Mouse (Mus musculus) hindbrain, embryonic 10.5 days (tissue): Measurements from ENCODE around the gene Wipf1. TPM values are rescaled to one million over a fixed set of nuclear protein-coding genes. Genes with fewer than 3 reads are reported as not detected.
"Not testable (repeated sequence)": the region's sequence is repeated elsewhere in the genome, so short reads cannot be mapped to it uniquely, and the experiment has no call there.

ENCODE experiments used
- DNase-seq: peaks from one replicate; pipeline ENCODE4 v3.0.0-alpha.2; 2017; ENCODE audit warnings: low spot score
- H3K27ac ChIP-seq: fragments of 300-500 bp; sonication (generic); 2 replicates; pipeline ENCODE4 v1.5.1; 2016; ENCODE audit warnings: mild to moderate bottlenecking, moderate library complexity
- H3K27me3 ChIP-seq: fragments of 300-500 bp; sonication (generic); 2 replicates; pipeline ENCODE4 v1.6.1; 2016; ENCODE audit warnings: mild to moderate bottlenecking; ENCODE audit not compliant: poor library complexity, insufficient read depth, severe bottlenecking
- H3K36me3 ChIP-seq: fragments of 300-500 bp; sonication (generic); 2 replicates; pipeline ENCODE4 v1.6.1; 2016; ENCODE audit warnings: mild to moderate bottlenecking, moderate library complexity
- H3K4me1 ChIP-seq: fragments of 300-500 bp; sonication (generic); replicated peaks from 2 replicates; pipeline ENCODE4 v1.6.1; 2016; ENCODE audit warnings: mild to moderate bottlenecking
- H3K4me3 ChIP-seq: fragments of 300-500 bp; sonication (generic); 2 replicates; pipeline ENCODE4 v1.5.1; 2016; ENCODE audit warnings: mild to moderate bottlenecking, moderate library complexity
- H3K9me3 ChIP-seq: fragments of 300-500 bp; sonication (generic); 2 replicates; pipeline ENCODE4 v1.6.1; 2016; ENCODE audit warnings: mild to moderate bottlenecking, moderate library complexity
- WGBS: fragments of 180-500 bp; shearing (Covaris S2); methylation state at CpG from one replicate; pipeline ENCODE4 v1.1.7; 2016; 5-methylcytosine and 5-hydroxymethylcytosine counted together
- polyA plus RNA-seq: library from polyadenylated mRNA; unstranded; fragments of >200 nt; fragmentation: Nextera tagmentation; extraction: Ambion mirVana; gene quantifications from 2 replicates; pipeline ENCODE4 v1.2.1, GENCODE M21; 2016

The Wipf1 gene
- polyA plus RNA-seq, 1 experiment from 2014 or later, result 8.6 TPM

DNA sequence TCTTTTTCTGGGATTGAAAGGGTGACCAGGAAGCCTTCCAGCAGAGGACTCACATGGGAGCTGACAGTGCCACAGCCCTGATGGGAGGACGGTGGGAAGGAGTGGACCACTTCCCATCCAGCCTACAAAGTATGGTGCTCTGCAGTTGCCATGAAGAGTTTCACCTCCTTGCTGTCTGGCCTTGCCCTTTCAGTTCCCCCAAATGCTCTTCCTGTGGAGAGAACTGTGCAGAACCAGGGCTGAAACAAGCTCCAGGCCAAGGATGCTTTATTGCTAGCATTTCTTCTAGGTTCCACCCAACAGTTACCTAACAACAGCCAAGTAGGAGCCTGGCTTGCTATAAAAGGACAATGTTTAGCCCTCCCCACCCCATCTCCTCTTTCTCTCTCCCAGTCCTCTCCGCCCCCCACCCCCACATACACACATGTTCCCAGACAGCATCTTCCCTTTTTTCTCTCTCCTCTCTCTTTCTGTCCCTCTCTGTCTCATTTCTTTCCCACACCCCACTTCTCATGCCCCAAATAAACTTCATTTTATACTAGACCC lies 16.3 kb downstream of the Wipf1 start:
- Histone ChIP-seq H3K4me1 (peaks cover 16% of the 10 kb centered on the region), H3K27me3 (no peaks in the 10 kb centered on the region), H3K9me3 (no peaks in the 10 kb centered on the region), H3K36me3 (peaks cover 11% of the 10 kb centered on the region; the same call in 1 of the 2 replicates), H3K27ac (no peak overlapping the region), H3K4me3 (no peak overlapping the region)
- WGBS, result 88% methylated on average over 2 of the region's 2 CpGs
- DNase-seq, result no peak

DNA sequence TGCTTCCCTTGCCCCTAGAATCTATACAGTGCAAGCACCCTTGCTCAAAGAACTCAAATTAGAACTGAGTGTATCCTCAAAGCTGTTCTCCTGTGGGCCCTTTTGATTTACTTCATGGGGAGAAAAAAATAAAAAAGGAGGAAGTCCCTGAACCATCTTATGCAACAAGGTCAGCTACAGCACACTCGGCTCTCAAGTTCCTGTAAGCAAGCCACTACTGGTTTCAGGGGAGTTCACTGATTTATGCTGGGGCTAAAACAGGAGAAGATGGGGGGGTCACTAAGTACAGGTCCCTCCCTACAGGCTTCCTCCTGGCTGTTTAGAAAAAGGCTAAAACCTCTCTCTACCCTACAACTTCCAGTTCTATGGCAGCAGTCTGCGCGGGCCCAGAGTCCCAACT lies 17.5 kb downstream of the Wipf1 start:
- Histone ChIP-seq H3K27me3 (no peaks in the 10 kb centered on the region), H3K4me3 (no peak overlapping the region), H3K36me3 (peaks cover 11% of the 10 kb centered on the region; the same call in 1 of the 2 replicates), H3K9me3 (no peaks in the 10 kb centered on the region), H3K4me1 (peaks cover 22% of the 10 kb centered on the region), H3K27ac (no peak overlapping the region)
- WGBS, result 91% methylated on average over 3 of the region's 3 CpGs
- no peak for DNase-seq

DNA sequence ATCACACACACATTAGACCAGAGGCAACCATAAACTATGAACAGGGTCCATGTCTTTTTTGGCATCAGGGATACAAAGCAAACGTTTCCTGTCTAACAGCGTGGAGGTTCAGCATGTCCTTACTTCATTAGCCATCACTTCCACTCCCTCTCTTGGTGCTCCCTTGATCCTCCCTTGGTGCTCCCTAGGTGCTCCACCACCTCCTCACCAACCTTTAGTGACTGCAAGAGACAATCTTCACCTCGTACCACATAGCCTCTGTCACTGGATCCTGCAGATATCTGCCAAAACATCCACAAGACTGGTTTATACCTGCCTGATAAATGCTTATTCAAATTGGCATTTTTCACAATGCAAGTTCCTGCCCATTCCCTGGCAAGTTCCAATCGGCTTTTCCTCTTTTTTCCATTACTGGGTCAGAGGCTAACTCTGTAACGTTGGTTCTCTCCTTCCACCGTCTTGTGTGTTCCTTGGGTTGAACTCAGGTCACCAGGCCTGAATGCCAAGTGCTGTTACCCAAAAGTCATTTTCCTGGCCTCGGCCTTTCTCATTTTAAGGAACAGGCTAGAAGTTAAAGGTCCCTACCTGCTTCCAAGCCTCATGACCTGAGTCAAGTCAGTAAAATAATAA lies 18.7 kb downstream of the Wipf1 start:
- Histone ChIP-seq H3K4me1 (peaks cover 22% of the 10 kb centered on the region), H3K27me3 (no peaks in the 10 kb centered on the region), H3K4me3 (no peak overlapping the region), H3K9me3 (no peaks in the 10 kb centered on the region), H3K27ac (no peak overlapping the region), H3K36me3 (0 out of 2 replicates have a peak, but pooled peaks cover 4% of the 10 kb centered on the region)
- DNase-seq, result no peak
- 85% methylated on average over 7 of the region's 7 CpGs for WGBS

DNA sequence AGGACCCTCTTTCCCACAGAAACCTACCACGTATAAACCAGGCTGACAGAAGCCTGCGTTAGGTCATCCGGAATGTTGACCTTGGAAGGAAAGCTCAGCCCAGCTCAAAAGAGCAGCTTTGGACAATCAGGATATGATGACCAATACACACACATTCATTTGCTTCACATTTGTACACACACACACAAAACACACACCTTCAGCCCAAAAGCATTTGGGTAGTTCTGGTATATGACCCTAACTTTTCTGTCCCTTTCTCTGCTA lies 19.6 kb downstream of the Wipf1 start:
- DNase-seq, result no peak
- WGBS, result 77% methylated on average over 3 of the region's 3 CpGs
- no peak overlapping the region for H3K4me3 ChIP-seq
- H3K27me3 ChIP-seq, result no peaks in the 10 kb centered on the region
- H3K9me3 ChIP-seq, result no peaks in the 10 kb centered on the region
- H3K4me1 ChIP-seq, result peaks cover 22% of the 10 kb centered on the region
- H3K27ac ChIP-seq, result peak overlapping the region; percentile 9
- 0 out of 2 replicates have a peak, but pooled peaks cover 4% of the 10 kb centered on the region for H3K36me3 ChIP-seq

DNA sequence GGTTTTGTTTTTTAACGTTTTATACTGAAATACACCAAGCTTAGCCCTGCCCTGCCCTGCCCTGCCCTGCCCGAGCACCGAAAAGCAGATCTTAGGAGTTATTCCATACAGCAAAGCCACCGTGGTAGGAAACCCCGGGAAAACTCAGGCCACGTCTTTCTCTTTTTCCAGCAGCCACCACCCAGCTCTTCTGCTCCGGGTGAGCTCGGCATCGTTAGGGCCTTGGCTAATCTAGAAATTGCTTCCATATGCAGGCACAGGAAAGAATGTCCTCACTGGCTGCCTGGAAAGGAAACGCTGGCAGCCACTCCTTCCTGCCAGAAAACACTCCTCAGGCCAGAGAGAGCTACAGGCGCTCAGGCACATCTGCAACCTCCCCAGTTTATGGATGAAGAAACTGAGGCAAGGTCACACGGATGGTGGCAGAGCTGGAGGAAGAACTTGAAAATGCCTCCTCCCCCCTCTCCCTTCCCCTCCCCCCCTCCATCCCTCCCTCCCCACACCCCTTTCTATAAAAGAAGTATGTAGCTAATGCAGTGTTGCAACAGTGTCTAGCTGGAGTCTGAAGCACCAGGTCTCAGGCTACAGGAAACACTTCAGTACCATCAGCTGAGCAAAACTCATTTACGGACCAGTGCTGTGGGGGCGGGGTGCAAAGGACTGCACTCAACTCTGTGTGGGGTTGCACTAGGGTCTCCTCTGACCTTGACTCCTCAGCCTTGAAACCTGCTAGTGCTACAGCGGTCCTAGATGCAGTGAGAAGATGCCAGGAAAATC lies 20.1 kb downstream of the Wipf1 start:
- Histone ChIP-seq H3K9me3 (no peaks in the 10 kb centered on the region), H3K36me3 (0 out of 2 replicates have a peak, but pooled peaks cover 4% of the 10 kb centered on the region), H3K27me3 (no peaks in the 10 kb centered on the region), H3K4me3 (no peak overlapping the region), H3K4me1 (peaks cover 27% of the 10 kb centered on the region), H3K27ac (peak overlapping the region; percentile 9)
- no peak for DNase-seq
- 70% methylated on average over 15 of the region's 15 CpGs for WGBS

DNA sequence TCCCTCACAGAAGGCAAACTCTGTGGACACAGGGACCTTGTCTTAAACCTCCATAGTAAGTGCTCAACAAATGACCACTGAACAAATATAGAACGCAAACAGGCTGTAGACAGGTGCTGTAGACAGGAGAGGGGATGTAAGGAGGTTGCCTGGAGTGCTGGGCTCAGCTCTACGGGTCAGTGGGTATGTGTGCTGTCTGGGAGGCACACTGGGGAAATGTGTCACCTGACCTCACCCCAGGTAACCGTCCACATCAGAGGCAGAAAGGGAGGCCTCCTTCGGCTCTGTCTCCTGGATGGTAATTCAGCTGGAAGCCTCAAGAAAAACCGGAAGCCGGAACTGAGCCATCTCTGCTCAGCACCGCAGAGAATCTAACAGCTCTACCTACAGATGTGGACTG lies 21.6 kb downstream of the Wipf1 start:
- DNase-seq, result no peak
- Histone ChIP-seq H3K4me3 (no peak overlapping the region), H3K27me3 (no peaks in the 10 kb centered on the region), H3K36me3 (0 out of 2 replicates have a peak, but pooled peaks cover 8% of the 10 kb centered on the region), H3K27ac (no peak overlapping the region), H3K4me1 (peaks cover 28% of the 10 kb centered on the region), H3K9me3 (no peaks in the 10 kb centered on the region)
- 74% methylated on average over 7 of the region's 7 CpGs for WGBS

DNA sequence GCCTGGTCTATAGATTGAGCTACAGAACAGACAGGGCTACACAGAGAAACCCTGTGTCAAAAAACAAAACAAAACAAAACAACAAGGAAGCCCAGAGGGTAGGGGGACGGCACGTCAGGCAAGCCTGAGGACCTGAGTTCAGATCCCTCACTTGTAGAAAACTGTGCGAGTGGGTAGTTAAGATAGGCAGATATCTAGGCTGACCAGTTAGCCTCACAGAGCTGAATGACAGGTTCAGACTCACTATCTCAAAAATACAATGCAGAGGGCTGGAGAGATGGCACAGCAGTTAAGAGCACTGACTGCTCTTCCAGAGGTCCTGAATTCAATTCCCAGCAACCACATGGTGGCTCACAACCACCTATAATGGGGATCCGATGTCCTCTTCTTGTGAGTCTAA lies 23.2 kb downstream of the Wipf1 start:
- not testable (repeated sequence) for H3K36me3 ChIP-seq, H3K27ac ChIP-seq, H3K4me3 ChIP-seq, DNase-seq, H3K27me3 ChIP-seq, H3K9me3 ChIP-seq
- peaks cover 28% of the 10 kb centered on the region for H3K4me1 ChIP-seq
- WGBS, result 96% methylated on average over 4 of the region's 4 CpGs

DNA sequence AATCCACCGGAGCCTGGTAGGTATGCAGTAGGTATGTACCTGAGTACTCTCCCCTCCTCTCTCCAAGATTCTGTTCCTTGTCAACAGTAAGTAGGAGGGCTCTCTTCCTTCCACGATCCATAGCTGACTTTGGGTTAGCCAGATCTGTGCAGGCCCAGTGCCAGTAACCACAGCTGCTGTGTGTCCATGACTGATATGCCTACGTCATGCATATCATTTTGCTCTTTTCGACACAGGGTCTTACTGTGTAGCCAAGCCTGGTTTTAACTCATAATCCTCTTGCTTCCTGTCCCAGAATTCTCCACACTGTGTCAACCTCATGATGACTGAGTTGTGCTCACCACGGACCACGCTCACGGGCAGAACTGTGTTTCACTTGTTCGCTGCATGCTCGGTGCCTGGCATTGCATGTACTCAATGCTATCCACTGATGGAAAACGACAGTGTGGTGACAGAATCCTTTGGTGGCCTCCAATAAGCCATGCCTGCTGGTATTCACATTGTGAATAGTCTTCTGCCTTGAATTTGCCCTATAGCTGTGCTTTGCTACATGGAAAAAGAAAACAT lies 26.6 kb downstream of the Wipf1 start:
- H3K36me3 ChIP-seq, result 0 out of 2 replicates have a peak, but pooled peaks cover 9% of the 10 kb centered on the region
- no peaks in the 10 kb centered on the region for H3K27me3 ChIP-seq
- no peak overlapping the region for H3K4me3 ChIP-seq
- no peaks in the 10 kb centered on the region for H3K9me3 ChIP-seq
- H3K27ac ChIP-seq, result no peak overlapping the region
- DNase-seq, result no peak
- WGBS, result 94% methylated on average over 10 of the region's 10 CpGs
- 0 out of 2 replicates have a peak, but pooled peaks cover 9% of the 10 kb centered on the region for H3K4me1 ChIP-seq

DNA sequence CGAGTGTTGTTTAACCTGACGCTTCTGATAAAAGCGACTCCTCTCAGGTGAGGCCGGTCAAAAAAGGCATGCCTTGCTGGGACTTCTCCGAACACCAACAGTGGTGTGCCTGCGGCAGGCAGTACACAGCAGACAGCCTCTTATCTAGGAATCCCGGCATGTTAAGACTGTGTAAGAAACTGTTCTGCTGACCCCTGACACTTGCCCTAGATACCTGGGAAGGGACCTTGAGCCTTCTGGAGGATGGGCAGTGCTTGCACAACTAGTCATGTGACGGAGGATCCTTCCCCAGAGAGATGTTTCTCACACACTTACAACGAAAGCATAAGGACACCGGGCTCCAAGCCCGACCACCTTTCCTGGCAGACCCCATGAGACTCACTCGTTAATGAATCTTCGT lies 28.7 kb downstream of the Wipf1 start:
- WGBS, result 85% methylated on average over 13 of the region's 13 CpGs

DNA sequence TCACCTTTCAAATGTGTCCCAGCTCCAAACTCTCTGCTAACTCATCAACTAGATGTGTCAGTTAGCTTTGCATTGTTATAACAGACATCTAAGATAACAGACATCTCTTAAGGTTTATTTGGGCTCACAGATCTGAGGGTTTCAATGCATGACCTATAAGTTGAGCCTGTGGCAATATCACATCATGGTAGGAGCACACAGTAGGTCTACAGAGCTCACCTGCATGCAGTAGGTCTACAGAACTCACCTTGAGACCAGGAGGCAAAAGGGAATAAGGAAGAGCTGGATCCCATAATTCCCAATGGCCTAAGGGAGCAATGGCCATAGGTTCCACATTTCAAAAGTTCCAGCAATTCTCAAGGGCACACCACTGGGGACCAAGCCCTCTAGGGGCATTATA lies 31.2 kb downstream of the Wipf1 start:
- H3K4me1 ChIP-seq, result peaks cover 14% of the 10 kb centered on the region
- H3K4me3 ChIP-seq, result no peak overlapping the region
- DNase-seq, result no peak
- 0 out of 2 replicates have a peak, but pooled peaks cover 5% of the 10 kb centered on the region for H3K36me3 ChIP-seq
- no peaks in the 10 kb centered on the region for H3K9me3 ChIP-seq
- no peak overlapping the region for H3K27ac ChIP-seq
- H3K27me3 ChIP-seq, result no peaks in the 10 kb centered on the region

More for the DNA sequence above, 28.7 kb downstream of the Wipf1 start:
- no peaks in the 10 kb centered on the region for H3K27me3 ChIP-seq
- H3K27ac ChIP-seq, result no peak overlapping the region
- 0 out of 2 replicates have a peak, but pooled peaks cover 5% of the 10 kb centered on the region for H3K36me3 ChIP-seq
- no peaks in the 10 kb centered on the region for H3K9me3 ChIP-seq
- no peak overlapping the region for H3K4me3 ChIP-seq
- peaks cover 17% of the 10 kb centered on the region for H3K4me1 ChIP-seq
- no peak for DNase-seq

DNA sequence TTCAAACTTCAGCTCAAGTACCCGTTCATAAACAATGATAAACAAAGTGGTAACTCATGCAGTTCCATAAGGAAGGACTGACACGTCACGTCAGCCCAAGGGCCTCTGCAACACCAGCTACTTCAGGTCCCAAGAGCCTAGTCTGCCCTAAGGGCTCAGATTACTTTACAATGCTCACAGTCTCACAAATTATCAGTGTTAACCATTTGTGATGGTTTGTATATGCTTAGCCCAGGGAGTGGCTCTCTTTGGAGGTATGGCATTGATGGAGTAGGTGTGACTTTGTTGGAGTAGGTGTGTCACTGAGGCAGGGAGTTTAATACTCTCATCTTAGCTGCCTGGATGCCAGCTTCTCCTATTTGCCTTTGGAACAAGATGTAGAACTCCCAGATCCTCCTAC lies 32.0 kb downstream of the Wipf1 start:
- DNase-seq, result no peak
- H3K4me3 ChIP-seq, result no peak overlapping the region
- WGBS, result 75% methylated on average over 3 of the region's 3 CpGs

DNA sequence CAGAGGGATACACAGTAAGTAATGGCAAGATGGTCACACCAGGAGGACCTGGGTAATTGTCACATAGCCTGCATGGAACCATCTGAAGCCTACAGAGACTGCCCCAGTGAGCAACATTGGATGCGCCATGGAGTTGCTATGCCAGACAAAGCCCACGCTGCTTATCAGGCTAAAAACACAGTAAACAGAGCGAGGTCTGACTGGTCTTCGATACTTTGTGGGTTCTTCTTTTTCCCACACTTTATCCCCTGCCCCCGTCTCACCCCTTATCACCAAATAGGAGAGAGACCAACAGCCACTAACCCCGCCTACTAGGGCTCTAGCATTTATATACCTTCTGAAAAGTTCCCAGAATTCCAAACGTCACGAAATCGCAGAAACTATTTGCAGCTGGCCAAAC lies 32.6 kb downstream of the Wipf1 start:
- DNase-seq, result no peak
- H3K27ac ChIP-seq, result no peak overlapping the region
- H3K4me1 ChIP-seq, result peaks cover 16% of the 10 kb centered on the region
- 94% methylated on average over 9 of the region's 9 CpGs for WGBS
- H3K36me3 ChIP-seq, result no peaks in the 10 kb centered on the region
- H3K9me3 ChIP-seq, result no peaks in the 10 kb centered on the region
- no peaks in the 10 kb centered on the region for H3K27me3 ChIP-seq
- H3K4me3 ChIP-seq, result no peak overlapping the region

More for the DNA sequence above, 32.0 kb downstream of the Wipf1 start:
- Histone ChIP-seq H3K27me3 (no peaks in the 10 kb centered on the region), H3K9me3 (no peaks in the 10 kb centered on the region), H3K36me3 (no peaks in the 10 kb centered on the region), H3K27ac (no peak overlapping the region), H3K4me1 (peaks cover 14% of the 10 kb centered on the region)

DNA sequence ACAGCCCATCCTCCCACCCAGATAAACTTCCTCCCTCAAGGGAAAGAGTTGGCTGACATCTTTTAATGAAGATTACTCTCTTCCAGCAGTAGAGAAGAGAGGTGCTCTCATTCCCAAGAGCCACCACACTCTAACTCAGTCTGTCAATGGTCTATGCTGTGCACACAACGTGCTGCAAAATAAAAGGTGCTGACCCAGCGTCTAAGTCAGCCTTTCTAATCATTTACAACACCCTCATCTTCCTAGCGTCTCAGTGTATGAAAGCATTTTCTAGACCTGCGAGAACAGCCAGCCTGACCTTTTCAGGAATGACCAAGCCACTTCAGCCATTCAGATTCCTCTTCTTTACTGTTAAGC lies 33.2 kb downstream of the Wipf1 start:
- H3K4me3 ChIP-seq, result no peak overlapping the region
- DNase-seq, result no peak
- no peaks in the 10 kb centered on the region for H3K9me3 ChIP-seq
- H3K4me1 ChIP-seq, result peaks cover 22% of the 10 kb centered on the region
- H3K27ac ChIP-seq, result peak overlapping the region; percentile 35; the same call in 1 of the 2 replicates
- 76% methylated on average over 4 of the region's 4 CpGs for WGBS
- H3K27me3 ChIP-seq, result no peaks in the 10 kb centered on the region
- H3K36me3 ChIP-seq, result no peaks in the 10 kb centered on the region
